Mouse (Mus musculus) brain, embryonic 14.5 days (tissue): ENCODE results near the gene Tmem245.

Experiments used
- CTCF ChIP-seq: fragments of 200-500 bp; IDR thresholded peaks from 2 replicates; pipeline ENCODE4 v1.5.1; 2012; ENCODE audit warnings: inconsistent platforms, mild to moderate bottlenecking, moderate library complexity, borderline replicate concordance; ENCODE audit not compliant: insufficient read depth, insufficient read length; ENCODE audit errors: extremely low read depth
- POLR2A ChIP-seq: fragments of 200-500 bp; IDR thresholded peaks from 2 replicates; pipeline ENCODE4 v1.6.1; 2012; ENCODE audit warnings: mild to moderate bottlenecking, inconsistent platforms, borderline replicate concordance; ENCODE audit not compliant: poor library complexity, insufficient read depth, insufficient read length, severe bottlenecking; ENCODE audit errors: extremely low read depth

DNA sequence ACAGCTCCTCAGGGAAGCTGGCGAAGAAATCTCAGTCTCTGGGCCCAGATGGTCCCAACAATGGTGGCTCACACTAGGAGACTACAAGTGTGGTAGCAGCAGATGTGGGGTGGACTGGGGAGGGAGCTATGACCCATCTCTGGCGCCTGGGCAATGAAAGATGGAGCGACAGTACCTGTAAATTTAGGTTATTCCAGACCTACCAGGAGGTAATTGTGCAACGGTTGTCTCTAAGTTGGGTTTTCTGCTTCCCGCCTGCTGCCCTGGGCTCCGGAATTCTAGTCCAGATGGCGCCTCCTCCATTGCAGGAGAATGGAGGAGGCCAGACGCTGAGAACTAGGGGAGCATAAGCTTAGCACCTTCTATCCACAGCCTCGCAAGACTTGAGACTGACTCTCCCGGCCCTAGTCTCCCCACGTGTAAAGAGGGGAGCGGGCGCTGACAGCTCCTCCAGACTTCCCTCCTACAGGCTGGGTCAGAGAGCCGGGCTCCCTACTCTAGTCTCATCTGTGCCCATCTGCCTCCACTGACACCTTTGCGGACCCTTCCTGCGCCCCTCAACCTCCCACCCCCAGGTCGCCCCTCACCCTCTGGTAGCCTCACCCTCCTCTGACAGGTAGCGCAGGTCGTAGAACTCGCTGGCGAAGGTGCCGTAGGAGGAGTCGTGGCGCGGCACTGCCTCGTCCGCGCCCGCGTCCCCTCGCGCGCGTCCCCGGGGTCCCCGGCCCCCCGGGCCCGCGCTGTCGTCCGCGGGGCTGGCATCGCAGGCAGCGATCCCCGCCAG is 42.4 kb upstream of the Tmem245 start:
- no peak for TF ChIP-seq CTCF
- TF ChIP-seq POLR2A: no peak
